Mouse (Mus musculus) ES-Bruce4 (cell line): ENCODE results near the gene Tmem131l.

ENCODE experiments used
- CTCF ChIP-seq: IDR thresholded peaks from one replicate; pipeline ENCODE4 v1.8.1; 2011; ENCODE audit warnings: low read depth, low read length
- EP300 ChIP-seq: IDR thresholded peaks from 2 replicates; pipeline ENCODE4 v1.6.1; 2011; ENCODE audit warnings: low read depth, low read length; ENCODE audit not compliant: insufficient read depth
- POLR2A ChIP-seq: IDR thresholded peaks from one replicate; pipeline ENCODE4 v1.8.1; 2011; ENCODE audit warnings: low read length; ENCODE audit not compliant: insufficient read depth

- TF ChIP-seq POLR2A (no peak), CTCF (no peak), EP300 (no peak)
These were observed 21.0 kb upstream of the Tmem131l start for GRCm38 (mm10) chr3:84060946-84061345.
